Mouse (Mus musculus) forebrain, embryonic 10.5 days (tissue): ENCODE measurements around the gene Ptprd. TPM values are rescaled to one million over a fixed set of nuclear protein-coding genes. Genes with fewer than 3 reads are reported as not detected.

ENCODE experiments used
- DNase-seq: peaks from one replicate; pipeline ENCODE4 v3.0.0-alpha.2; 2017; ENCODE audit warnings: low spot score; ENCODE audit errors: extremely low spot score
- H3K27ac ChIP-seq: fragments of 300-500 bp; sonication (generic); 2 replicates; pipeline ENCODE4 v1.5.1; 2016; ENCODE audit warnings: mild to moderate bottlenecking
- H3K27me3 ChIP-seq: fragments of 300-500 bp; sonication (generic); 2 replicates; pipeline ENCODE4 v1.6.1; 2016; ENCODE audit warnings: mild to moderate bottlenecking; ENCODE audit not compliant: poor library complexity, severe bottlenecking
- H3K36me3 ChIP-seq: fragments of 300-500 bp; sonication (generic); replicated peaks from 2 replicates; pipeline ENCODE4 v1.6.1; 2016; ENCODE audit warnings: mild to moderate bottlenecking, moderate library complexity
- H3K4me1 ChIP-seq: fragments of 300-500 bp; sonication (generic); 2 replicates; pipeline ENCODE4 v1.6.1; 2016
- H3K4me3 ChIP-seq: fragments of 300-500 bp; sonication (generic); 2 replicates; pipeline ENCODE4 v1.5.1; 2016; ENCODE audit warnings: mild to moderate bottlenecking, moderate library complexity
- H3K9me3 ChIP-seq: fragments of 300-500 bp; sonication (generic); 2 replicates; pipeline ENCODE4 v1.6.1; 2016; ENCODE audit warnings: mild to moderate bottlenecking, moderate library complexity
- WGBS: fragments of 180-500 bp; shearing (Covaris S2); methylation state at CpG from one replicate; pipeline ENCODE4 v1.1.7; 2016; 5-methylcytosine and 5-hydroxymethylcytosine counted together
- polyA plus RNA-seq: library from polyadenylated mRNA; unstranded; fragments of >200 nt; fragmentation: Nextera tagmentation; extraction: Ambion mirVana; gene quantifications from 2 replicates; pipeline ENCODE4 v1.2.1, GENCODE M21; 2016

The Ptprd gene
- polyA plus RNA-seq, 1 experiment from 2014 or later, result 12.2 TPM

DNA sequence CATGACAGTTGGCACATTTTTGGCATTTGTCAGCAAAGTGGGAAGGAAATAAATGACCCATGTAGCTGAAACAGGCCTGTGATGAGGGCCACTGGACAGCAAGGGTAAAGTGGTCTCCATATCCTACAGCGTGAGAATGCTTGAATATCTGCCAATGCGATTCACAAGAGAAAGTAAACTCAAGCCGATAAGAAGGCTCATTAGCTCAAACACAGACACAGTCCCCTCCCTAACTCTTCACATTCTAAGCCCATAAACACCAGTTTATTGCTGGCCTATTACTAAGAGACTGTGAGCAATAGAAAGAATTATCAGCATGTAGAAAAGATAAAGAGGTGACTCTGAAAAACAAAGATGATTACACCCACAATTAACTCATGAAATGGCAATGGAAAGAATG, 1970.6 kb downstream of the Ptprd start:
- WGBS, result 91% methylated on average over 3 of the region's 3 CpGs
- Histone ChIP-seq H3K9me3 (no peaks in the 10 kb centered on the region), H3K4me1 (peaks cover 31% of the 10 kb centered on the region), H3K27me3 (no peaks in the 10 kb centered on the region), H3K27ac (no peak overlapping the region), H3K4me3 (no peak overlapping the region), H3K36me3 (no peaks in the 10 kb centered on the region)
- no peak for DNase-seq

DNA sequence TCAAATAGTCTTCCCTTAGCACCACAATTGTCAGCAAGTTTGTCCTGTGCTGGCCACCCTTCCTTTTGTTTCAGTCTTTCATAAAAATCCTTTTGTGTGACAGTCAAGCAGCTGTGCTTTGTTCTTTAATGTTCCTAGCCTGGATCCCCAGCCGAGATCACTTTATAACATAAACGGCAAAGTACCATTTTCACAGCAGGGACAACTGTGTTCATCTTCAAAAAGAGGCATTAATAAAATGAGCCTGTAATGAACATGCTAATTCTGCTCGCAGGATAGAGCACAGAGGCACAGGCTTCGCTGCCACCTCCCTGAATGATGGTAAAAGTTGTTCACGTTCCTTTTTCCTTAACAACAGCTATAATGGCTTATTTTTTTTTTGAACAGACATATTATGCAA, 1972.7 kb downstream of the Ptprd start:
- DNase-seq, result no peak
- Histone ChIP-seq H3K4me1 (peaks cover 28% of the 10 kb centered on the region), H3K36me3 (no peaks in the 10 kb centered on the region), H3K27ac (0 out of 2 replicates have a peak overlapping the region, but pooled peaks have one; percentile 15), H3K27me3 (no peaks in the 10 kb centered on the region), H3K9me3 (no peaks in the 10 kb centered on the region), H3K4me3 (no peak overlapping the region)
- 49% methylated on average over 5 of the region's 5 CpGs for WGBS

- H3K9me3 ChIP-seq, result no peaks in the 10 kb centered on the region
- DNase-seq, result no peak
- H3K4me1 ChIP-seq, result peaks cover 28% of the 10 kb centered on the region
- WGBS, result 78% methylated on average over 5 of the region's 5 CpGs
- H3K36me3 ChIP-seq, result no peaks in the 10 kb centered on the region
- no peak overlapping the region for H3K27ac ChIP-seq
- no peaks in the 10 kb centered on the region for H3K27me3 ChIP-seq
- H3K4me3 ChIP-seq, result no peak overlapping the region
These were observed 1973.2 kb downstream of the Ptprd start for GRCm38 (mm10) chr4:76238577-76238976.

DNA sequence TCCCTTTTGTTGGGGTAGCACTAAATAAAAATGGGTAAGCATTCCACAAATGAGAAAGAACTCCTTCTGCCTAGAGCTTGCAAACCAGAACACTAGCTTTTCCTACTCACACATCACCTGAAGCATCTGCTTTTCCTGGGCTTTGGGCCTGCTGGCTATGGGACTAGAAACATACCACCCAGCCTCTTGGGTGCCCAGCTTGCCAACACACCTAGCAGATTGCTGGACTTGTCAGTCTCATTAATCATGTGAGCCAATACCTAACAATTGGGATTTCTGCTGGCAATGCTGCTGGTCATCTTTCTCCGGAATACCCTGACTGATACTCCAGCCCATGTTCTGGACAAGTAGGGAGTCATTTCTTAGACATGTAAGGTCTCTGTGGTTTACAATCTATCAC, 1973.9 kb downstream of the Ptprd start:
- Histone ChIP-seq H3K27me3 (no peaks in the 10 kb centered on the region), H3K4me3 (no peak overlapping the region), H3K36me3 (no peaks in the 10 kb centered on the region), H3K27ac (no peak overlapping the region), H3K4me1 (peaks cover 28% of the 10 kb centered on the region), H3K9me3 (no peaks in the 10 kb centered on the region)
- no peak for DNase-seq
- WGBS, result 100% methylated on average over 1 of the region's 1 CpGs

DNA sequence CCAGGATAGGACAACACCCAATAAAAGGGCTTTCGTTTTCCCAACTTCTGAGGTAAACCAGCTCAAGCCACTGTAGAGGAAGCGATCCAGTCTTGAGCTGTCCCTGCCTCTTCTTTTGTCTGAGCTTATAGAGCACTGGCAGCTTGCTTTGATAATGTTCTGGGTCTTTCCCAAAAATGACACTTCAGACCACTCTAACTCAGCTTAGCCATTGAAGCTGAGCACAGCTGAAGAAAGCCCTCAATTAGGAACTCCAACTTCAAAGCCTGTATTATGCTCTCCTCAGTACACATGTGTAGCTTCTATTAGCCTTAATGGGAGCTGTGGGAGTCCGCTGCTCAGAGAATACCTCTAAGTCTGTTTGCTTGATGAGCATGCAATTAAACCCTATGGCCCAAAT, 1988.0 kb downstream of the Ptprd start:
- peak; percentile 20 for DNase-seq
- Histone ChIP-seq H3K9me3 (no peaks in the 10 kb centered on the region), H3K4me3 (no peak overlapping the region), H3K27me3 (no peaks in the 10 kb centered on the region), H3K36me3 (no peaks in the 10 kb centered on the region), H3K4me1 (peaks cover 22% of the 10 kb centered on the region), H3K27ac (no peak overlapping the region)
- WGBS, result 22% methylated on average over 3 of the region's 3 CpGs

- 41% methylated on average over 2 of the region's 2 CpGs for WGBS
- Histone ChIP-seq H3K9me3 (no peaks in the 10 kb centered on the region), H3K27me3 (no peaks in the 10 kb centered on the region), H3K4me1 (peaks cover 22% of the 10 kb centered on the region), H3K36me3 (no peaks in the 10 kb centered on the region), H3K27ac (no peak overlapping the region), H3K4me3 (no peak overlapping the region)
- DNase-seq, result no peak
These were observed 1989.2 kb downstream of the Ptprd start for GRCm38 (mm10) chr4:76222520-76222919.

- Histone ChIP-seq H3K36me3 (no peaks in the 10 kb centered on the region), H3K27ac (no peak overlapping the region), H3K4me1 (peaks cover 10% of the 10 kb centered on the region), H3K9me3 (no peaks in the 10 kb centered on the region), H3K4me3 (no peak overlapping the region), H3K27me3 (no peaks in the 10 kb centered on the region)
- 94% methylated on average over 1 of the region's 1 CpGs for WGBS
- no peak for DNase-seq
These were observed 1993.7 kb downstream of the Ptprd start for GRCm38 (mm10) chr4:76218065-76218464.

DNA sequence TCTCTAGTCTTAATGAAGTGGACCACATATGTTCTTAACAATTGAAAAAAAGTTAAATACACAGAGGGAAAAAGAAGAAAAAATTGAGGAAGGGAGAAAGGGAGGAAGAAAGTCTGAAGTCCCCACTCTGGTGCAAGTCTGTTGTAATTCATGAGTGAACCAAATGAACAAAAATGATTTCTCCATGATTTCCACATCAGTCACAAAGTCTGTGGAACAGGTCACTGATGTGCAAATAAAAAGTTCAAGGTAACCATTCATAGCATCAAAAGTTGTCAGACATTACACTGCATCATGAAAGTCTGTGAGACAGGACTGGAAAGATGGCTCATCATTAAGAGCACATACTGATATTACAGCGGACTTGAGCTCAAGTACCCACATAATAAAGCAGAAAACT, 1996.6 kb downstream of the Ptprd start:
- no peak overlapping the region for H3K27ac ChIP-seq
- DNase-seq, result no peak
- H3K9me3 ChIP-seq, result no peaks in the 10 kb centered on the region
- no peak overlapping the region for H3K4me3 ChIP-seq
- no peaks in the 10 kb centered on the region for H3K4me1 ChIP-seq
- no peaks in the 10 kb centered on the region for H3K27me3 ChIP-seq
- no peaks in the 10 kb centered on the region for H3K36me3 ChIP-seq
- 96% methylated on average over 1 of the region's 1 CpGs for WGBS

GRCm38 (mm10) chr4:76199321-76199720, 2012.4 kb downstream of the Ptprd start:
- Histone ChIP-seq H3K27ac (no peak overlapping the region), H3K9me3 (no peaks in the 10 kb centered on the region), H3K27me3 (no peaks in the 10 kb centered on the region), H3K4me1 (no peaks in the 10 kb centered on the region), H3K4me3 (no peak overlapping the region), H3K36me3 (no peaks in the 10 kb centered on the region)
- DNase-seq, result no peak
- WGBS, result 80% methylated on average over 1 of the region's 1 CpGs

DNA sequence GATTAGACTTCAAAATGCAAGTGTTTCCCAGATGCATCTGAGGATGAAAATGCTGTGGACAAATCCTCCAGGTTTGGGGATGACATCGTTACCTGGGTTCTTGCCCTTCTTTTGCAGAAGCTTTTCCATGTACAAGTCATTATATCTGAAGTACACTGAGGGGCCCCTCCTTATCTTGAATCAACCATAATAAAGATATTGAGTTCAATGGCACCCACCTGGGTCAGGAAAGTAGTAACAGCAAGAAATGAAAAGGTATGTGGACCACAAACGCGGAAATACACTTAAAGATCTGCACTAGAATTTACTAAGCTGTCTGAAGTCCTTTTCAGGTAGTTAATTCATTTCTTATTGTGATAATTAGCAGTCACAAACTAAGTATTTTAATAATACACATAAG, 2017.0 kb downstream of the Ptprd start:
- peaks cover 22% of the 10 kb centered on the region for H3K27me3 ChIP-seq
- WGBS, result 89% methylated on average over 3 of the region's 3 CpGs
- H3K4me3 ChIP-seq, result no peak overlapping the region
- DNase-seq, result no peak
- H3K36me3 ChIP-seq, result no peaks in the 10 kb centered on the region
- no peaks in the 10 kb centered on the region for H3K9me3 ChIP-seq
- no peak overlapping the region for H3K27ac ChIP-seq
- H3K4me1 ChIP-seq, result peaks cover 7% of the 10 kb centered on the region

DNA sequence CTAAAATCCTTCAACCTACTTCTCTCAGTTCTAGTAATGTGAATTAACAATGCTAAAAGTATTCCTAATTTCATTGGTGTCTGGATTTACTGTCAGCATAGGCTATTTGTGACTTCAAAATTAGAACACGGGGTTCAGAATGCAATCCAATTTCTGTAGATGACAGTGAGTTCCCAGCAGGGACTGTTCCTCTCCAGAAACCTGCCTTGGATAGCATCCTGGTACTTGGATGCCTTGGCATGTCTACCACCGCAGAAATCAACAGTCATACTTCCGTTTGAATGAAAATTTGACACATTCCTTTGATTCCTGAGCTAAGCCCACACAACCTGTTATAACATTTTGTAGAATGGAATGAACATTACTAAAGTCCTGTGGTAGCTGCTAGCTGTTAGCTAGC, 2018.3 kb downstream of the Ptprd start:
- no peak overlapping the region for H3K27ac ChIP-seq
- H3K4me3 ChIP-seq, result no peak overlapping the region
- peaks cover 22% of the 10 kb centered on the region for H3K27me3 ChIP-seq
- no peaks in the 10 kb centered on the region for H3K36me3 ChIP-seq
- DNase-seq, result no peak
- H3K4me1 ChIP-seq, result peaks cover 13% of the 10 kb centered on the region
- no peaks in the 10 kb centered on the region for H3K9me3 ChIP-seq
- 89% methylated on average over 3 of the region's 3 CpGs for WGBS

- DNase-seq, result no peak
- no peak overlapping the region for H3K4me3 ChIP-seq
- H3K36me3 ChIP-seq, result no peaks in the 10 kb centered on the region
- WGBS, result 97% methylated on average over 1 of the region's 1 CpGs
- H3K27ac ChIP-seq, result no peak overlapping the region
- peaks cover 13% of the 10 kb centered on the region for H3K4me1 ChIP-seq
- no peaks in the 10 kb centered on the region for H3K9me3 ChIP-seq
- H3K27me3 ChIP-seq, result peaks cover 22% of the 10 kb centered on the region
These were observed 2019.7 kb downstream of the Ptprd start for GRCm38 (mm10) chr4:76192031-76192430.

GRCm38 (mm10) chr4:76190788-76191187, 2021.0 kb downstream of the Ptprd start:
- Histone ChIP-seq H3K36me3 (no peaks in the 10 kb centered on the region), H3K27me3 (peaks cover 22% of the 10 kb centered on the region), H3K4me1 (peaks cover 19% of the 10 kb centered on the region), H3K9me3 (no peaks in the 10 kb centered on the region), H3K27ac (no peak overlapping the region), H3K4me3 (no peak overlapping the region)
- 19% methylated on average over 1 of the region's 1 CpGs for WGBS
- DNase-seq, result no peak

- no peak for DNase-seq
- no peaks in the 10 kb centered on the region for H3K9me3 ChIP-seq
- 91% methylated on average over 3 of the region's 3 CpGs for WGBS
These were observed 2028.7 kb downstream of the Ptprd start for GRCm38 (mm10) chr4:76183095-76183494.

More at GRCm38 (mm10) chr4:76183095-76183494, 2028.7 kb downstream of the Ptprd start:
- Histone ChIP-seq H3K27me3 (no peaks in the 10 kb centered on the region), H3K4me3 (no peak overlapping the region), H3K36me3 (no peaks in the 10 kb centered on the region), H3K27ac (no peak overlapping the region), H3K4me1 (peaks cover 9% of the 10 kb centered on the region)
